Mouse (Mus musculus): ENCODE measurements at regions not wholly inside any gene's neighbourhood (a gene's known extent, or its start where the extent isn't known, plus 50 kb on each side); places are given as distances from the start of the nearest gene placed in this dataset.

DNA sequence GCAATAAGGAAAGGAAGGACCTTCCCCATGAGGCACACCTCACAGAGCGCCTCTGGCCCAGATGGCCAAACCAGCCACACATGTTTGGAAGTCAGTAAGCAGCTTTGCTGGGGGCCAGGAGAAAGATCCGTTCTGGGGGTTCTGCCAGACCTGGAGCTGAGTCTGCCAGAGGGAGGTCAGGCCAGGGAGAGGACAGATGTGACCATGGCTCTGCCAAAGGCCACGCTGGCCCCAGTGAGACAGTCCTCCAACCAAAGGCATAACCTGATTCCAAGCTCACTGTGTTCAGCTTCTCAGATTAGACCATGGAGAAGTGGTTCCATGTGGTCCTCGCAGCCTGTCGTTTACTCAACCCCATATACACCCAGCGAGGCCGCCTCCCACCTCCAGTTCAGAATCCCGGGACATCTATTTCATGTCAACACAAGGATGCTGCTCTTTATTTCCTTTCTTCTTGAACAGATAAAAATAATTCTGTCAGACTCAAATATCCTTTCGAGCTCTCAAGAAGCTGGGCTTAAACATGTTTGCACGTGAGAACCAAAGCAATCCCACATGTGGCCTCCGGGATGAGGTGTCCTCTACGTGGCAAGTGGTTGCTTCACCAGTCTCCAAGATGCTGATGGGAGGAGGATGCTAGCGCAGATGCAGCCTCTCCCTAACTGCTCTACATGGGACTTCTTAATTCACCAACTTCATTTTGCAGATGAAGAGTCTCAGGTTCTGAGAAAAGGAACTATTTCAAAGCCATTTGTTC is 130.1 kb upstream of the Usp24 start:
- WGBS = 80% methylated on average over 13 of the region's 13 CpGs
- no peaks in the 10 kb centered on the region for H3K36me3 ChIP-seq
- H3K27me3 ChIP-seq (replicated peaks) = no peaks in the 10 kb centered on the region
- no peak overlapping the region for H3K4me2 ChIP-seq
- peaks cover 6% of the 10 kb centered on the region; the same call in 1 of the 2 replicates for H3K9me3 ChIP-seq
- no peak overlapping the region for H3K27ac ChIP-seq (replicated peaks)
- H3K9ac ChIP-seq = no peak overlapping the region
- H3K4me1 ChIP-seq = no peaks in the 10 kb centered on the region
- H3K4me3 ChIP-seq = no peak overlapping the region
- no peak for ATAC-seq (ENCODE audit: extremely low read depth, insufficient number of reproducible peaks, low FRiP score, low TSS enrichment)

DNA sequence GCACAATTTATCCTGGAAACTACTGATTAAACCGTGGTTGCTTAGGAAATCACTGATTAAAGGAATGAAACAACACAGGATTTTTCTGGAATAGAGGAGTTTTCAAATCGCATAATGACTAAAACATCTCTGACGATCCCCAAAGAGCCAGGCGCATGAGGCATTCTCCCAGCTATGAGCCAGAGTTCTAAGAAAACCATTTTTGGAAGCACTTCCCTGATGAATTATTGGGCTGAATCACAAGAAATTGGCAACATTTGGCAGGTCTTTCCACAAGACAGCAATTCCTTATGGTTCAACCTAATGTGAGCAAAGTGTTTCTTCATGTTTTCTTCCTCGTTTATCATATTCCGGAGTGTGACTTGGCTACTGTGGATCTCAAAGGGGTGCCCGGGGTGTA is 129.3 kb upstream of the Usp24 start:
- ATAC-seq (ENCODE audit: extremely low read depth, insufficient number of reproducible peaks, low FRiP score, low TSS enrichment) = no peak
- H3K9me3 ChIP-seq = peaks cover 6% of the 10 kb centered on the region; the same call in 1 of the 2 replicates
- no peaks in the 10 kb centered on the region for H3K4me1 ChIP-seq
- no peaks in the 10 kb centered on the region for H3K27me3 ChIP-seq (replicated peaks)
- 73% methylated on average over 7 of the region's 7 CpGs for WGBS
- H3K4me2 ChIP-seq = no peak overlapping the region
- no peaks in the 10 kb centered on the region for H3K36me3 ChIP-seq
- no peak overlapping the region for H3K27ac ChIP-seq (replicated peaks)
- H3K4me3 ChIP-seq = no peak overlapping the region
- H3K9ac ChIP-seq = no peak overlapping the region

DNA sequence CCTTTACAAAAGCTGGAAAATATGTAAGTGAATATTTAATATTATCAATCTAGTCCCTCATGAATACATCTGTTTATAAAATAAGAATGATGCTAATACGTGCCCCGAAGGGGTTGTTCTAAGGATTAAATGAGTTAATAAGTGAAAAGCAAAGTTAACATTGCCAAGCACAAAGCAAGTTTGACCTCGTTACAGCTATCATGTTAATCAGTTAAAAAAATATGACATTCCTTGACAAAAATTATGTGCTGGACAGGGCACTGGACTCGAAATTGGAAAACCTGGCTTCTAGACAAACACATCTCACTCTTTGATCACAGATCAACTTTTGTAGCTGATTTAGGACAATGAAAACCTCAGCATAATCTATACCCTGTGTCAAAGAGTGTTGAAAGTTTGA is 125.8 kb upstream of the Usp24 start:
- no peaks in the 10 kb centered on the region for H3K27me3 ChIP-seq (replicated peaks)
- WGBS = 67% methylated on average over 4 of the region's 4 CpGs
- peaks cover 20% of the 10 kb centered on the region for H3K4me1 ChIP-seq
- no peak overlapping the region for H3K9ac ChIP-seq
- H3K36me3 ChIP-seq = no peaks in the 10 kb centered on the region
- no peak overlapping the region for H3K4me2 ChIP-seq
- H3K9me3 ChIP-seq = no peaks in the 10 kb centered on the region
- no peak overlapping the region for H3K4me3 ChIP-seq
- ATAC-seq (ENCODE audit: extremely low read depth, insufficient number of reproducible peaks, low FRiP score, low TSS enrichment) = no peak
- H3K27ac ChIP-seq (replicated peaks) = no peak overlapping the region

DNA sequence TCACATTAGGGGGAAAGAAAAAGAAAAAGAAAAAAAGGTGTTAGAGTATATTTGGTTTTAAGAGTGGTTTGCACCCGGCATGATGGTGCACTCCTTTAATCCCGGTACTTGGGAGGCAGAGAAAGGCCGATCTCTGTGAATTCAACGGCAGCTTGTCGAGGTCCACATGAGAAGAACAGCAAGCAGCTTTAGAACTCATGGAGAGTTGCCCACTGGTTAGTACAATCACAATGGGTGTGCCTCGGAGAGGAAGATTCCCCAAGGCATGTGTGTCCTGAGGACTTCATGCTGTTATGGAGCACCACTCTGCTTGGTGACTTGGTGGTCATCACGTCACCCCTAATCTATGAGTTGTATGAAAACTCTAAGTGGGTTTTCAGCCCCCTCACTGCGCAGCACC is 124.7 kb upstream of the Usp24 start:
- peaks cover 23% of the 10 kb centered on the region for H3K4me1 ChIP-seq
- no peaks in the 10 kb centered on the region for H3K9me3 ChIP-seq
- ATAC-seq (ENCODE audit: extremely low read depth, insufficient number of reproducible peaks, low FRiP score, low TSS enrichment) = no peak
- no peak overlapping the region for H3K4me2 ChIP-seq
- H3K36me3 ChIP-seq = no peaks in the 10 kb centered on the region
- 79% methylated on average over 8 of the region's 8 CpGs for WGBS
- H3K4me3 ChIP-seq = no peak overlapping the region
- H3K27me3 ChIP-seq (replicated peaks) = no peaks in the 10 kb centered on the region
- no peak overlapping the region for H3K9ac ChIP-seq
- H3K27ac ChIP-seq (replicated peaks) = no peak overlapping the region

DNA sequence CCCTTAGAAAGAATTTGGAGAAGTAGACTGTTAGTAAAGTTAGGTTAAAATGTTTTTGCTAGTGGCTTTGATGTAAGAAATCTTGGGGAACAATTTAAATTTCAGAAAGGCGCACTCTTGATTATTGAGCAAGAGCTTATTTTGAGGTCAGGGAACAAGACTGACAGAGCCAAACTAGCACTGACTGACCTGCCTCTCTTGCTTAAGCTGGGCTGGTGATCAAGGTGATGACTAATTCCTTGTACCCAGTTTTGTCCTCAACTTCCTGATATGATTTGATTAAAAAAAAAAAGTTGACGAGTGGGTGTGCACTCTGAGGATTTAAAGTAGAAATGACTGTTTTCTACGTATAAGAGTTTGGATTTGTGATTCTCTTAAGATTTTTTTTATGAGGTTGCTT is 124.2 kb upstream of the Usp24 start:
- no peak for ATAC-seq (ENCODE audit: extremely low read depth, insufficient number of reproducible peaks, low FRiP score, low TSS enrichment)
- no peaks in the 10 kb centered on the region for H3K9me3 ChIP-seq
- H3K4me3 ChIP-seq = no peak overlapping the region
- 83% methylated on average over 3 of the region's 3 CpGs for WGBS
- H3K36me3 ChIP-seq = no peaks in the 10 kb centered on the region
- H3K4me1 ChIP-seq = peaks cover 23% of the 10 kb centered on the region
- no peak overlapping the region for H3K4me2 ChIP-seq
- no peaks in the 10 kb centered on the region for H3K27me3 ChIP-seq (replicated peaks)
- H3K27ac ChIP-seq (replicated peaks) = no peak overlapping the region
- H3K9ac ChIP-seq = no peak overlapping the region

DNA sequence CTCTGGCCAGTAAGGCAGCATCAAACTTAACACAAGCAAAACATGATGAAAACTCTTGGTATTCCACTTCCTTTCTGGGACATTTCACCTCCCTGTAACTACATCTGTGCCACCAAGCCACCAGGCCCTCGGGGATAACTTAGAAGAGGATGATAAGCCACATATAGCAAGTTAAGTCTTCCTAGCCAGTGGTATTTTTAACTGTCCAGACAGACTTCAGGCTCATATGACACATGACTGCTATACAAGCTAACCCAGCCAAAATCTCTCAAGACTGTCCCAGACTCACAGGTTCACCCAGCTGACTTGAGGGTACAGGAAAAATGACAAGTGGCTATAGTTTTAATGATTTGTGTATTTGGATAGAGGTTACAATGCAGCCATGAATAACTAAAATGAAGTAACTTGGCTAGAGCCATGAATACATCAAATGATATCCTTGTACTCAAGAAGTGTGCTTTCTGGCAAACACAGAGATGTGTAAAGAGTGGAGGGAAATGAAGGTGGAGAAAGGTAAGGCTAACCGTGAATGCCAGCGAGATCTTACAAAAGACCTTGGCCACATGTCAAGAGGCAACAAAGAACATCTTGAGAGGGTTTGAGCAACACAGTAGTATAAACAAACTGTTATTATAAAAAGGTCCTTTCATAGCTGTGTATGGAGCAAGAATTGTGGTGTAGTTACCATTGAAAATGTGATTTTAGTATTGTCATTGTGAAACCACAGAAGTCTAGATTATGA is 122.6 kb upstream of the Usp24 start:
- no peak for ATAC-seq (ENCODE audit: extremely low read depth, insufficient number of reproducible peaks, low FRiP score, low TSS enrichment)
- no peaks in the 10 kb centered on the region for H3K9me3 ChIP-seq
- peak overlapping the region; percentile 54; the same call in 1 of the 2 replicates for H3K27ac ChIP-seq (replicated peaks)
- H3K4me2 ChIP-seq = no peak overlapping the region
- no peaks in the 10 kb centered on the region for H3K27me3 ChIP-seq (replicated peaks)
- 64% methylated on average over 3 of the region's 3 CpGs for WGBS
- H3K4me1 ChIP-seq = peaks cover 23% of the 10 kb centered on the region
- H3K36me3 ChIP-seq = no peaks in the 10 kb centered on the region
- no peak overlapping the region for H3K4me3 ChIP-seq
- H3K9ac ChIP-seq = no peak overlapping the region

DNA sequence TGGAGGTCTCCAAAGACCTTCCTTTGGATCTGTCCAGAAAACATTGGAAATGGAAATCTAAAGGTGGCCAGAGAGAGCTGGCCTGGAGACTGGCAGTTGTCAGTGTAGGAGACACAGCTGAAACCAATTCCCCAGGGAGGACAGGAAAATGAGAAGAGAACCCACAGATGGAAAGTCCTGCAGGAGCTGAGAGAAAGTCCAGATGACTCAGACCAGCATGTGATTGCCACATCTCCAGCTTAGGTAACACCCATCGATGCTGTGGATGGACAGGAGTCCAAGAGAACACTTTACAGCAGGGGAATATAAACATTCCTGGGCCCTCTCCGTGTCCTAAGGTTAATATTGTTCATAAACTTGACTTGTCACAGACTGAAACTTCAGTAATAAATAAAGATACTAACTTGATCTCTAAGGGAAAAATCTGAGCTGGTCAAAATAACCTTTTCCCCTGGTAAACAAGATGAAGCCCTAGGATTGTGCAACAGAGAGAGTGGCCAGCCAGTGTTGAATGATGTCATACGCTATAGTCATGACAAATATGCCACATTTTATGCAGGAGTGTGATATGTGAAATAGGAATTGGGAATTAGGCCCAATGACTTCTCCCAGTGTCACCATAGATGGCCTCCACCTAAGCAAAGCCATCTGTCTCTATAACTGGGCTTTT is 120.4 kb upstream of the Usp24 start:
- Histone ChIP-seq H3K9me3 (no peaks in the 10 kb centered on the region), H3K27ac (replicated peaks) (no peak overlapping the region), H3K9ac (no peak overlapping the region), H3K4me3 (no peak overlapping the region), H3K4me2 (no peak overlapping the region), H3K4me1 (peaks cover 35% of the 10 kb centered on the region), H3K27me3 (replicated peaks) (no peaks in the 10 kb centered on the region), H3K36me3 (no peaks in the 10 kb centered on the region)
- WGBS = 64% methylated on average over 3 of the region's 3 CpGs
- no peak for ATAC-seq (ENCODE audit: extremely low read depth, insufficient number of reproducible peaks, low FRiP score, low TSS enrichment)

DNA sequence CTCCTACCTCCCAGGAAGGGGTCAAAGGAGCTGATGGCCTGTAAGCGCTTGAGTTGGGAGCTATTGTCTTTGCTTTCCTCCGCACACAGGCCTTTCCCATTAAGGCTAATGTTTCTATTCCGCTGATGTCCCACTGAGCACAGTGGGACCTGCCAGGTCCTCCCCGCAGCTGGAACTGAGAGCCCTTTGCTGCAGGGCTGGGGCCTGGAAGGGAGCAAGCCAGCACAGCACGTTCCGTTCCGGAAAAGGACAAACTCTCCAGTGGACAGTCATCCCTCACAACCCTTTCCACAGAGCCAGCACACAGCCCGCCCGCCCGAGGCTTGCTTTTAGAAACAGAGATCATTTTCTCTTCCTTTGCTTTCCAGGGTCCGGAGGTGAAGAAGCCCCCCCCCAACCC is 116.2 kb upstream of the Usp24 start:
- Histone ChIP-seq H3K4me2 (peak overlapping the region; percentile 53), H3K9ac (peak overlapping the region; percentile 62), H3K36me3 (no peaks in the 10 kb centered on the region), H3K4me3 (no peak overlapping the region), H3K27ac (replicated peaks) (peak overlapping the region; percentile 73), H3K9me3 (no peaks in the 10 kb centered on the region), H3K27me3 (replicated peaks) (no peaks in the 10 kb centered on the region), H3K4me1 (peaks cover 25% of the 10 kb centered on the region)
- 15% methylated on average over 11 of the region's 11 CpGs for WGBS
- no peak for ATAC-seq (ENCODE audit: extremely low read depth, insufficient number of reproducible peaks, low FRiP score, low TSS enrichment)

DNA sequence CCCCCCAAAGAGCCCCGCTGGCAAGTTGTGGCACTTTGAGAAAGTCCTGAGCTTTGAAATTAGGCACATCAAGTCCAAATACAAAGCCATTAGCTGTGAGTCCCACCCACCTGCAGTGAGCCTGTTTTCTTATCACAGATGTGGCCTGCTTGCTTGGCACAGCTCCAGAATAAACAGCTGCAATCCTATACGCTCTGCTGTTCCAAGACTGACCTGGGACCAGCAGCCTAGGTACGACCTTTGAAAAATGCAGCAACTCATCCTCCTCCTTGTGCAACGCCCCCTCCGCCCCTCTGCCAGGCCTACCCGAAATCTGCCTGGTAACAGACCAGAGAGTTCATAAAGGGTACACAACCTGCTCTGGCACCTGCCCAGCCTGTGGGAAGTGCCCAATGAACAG is 115.8 kb upstream of the Usp24 start:
- Histone ChIP-seq H3K4me2 (peak overlapping the region; percentile 53), H3K9me3 (no peaks in the 10 kb centered on the region), H3K27ac (replicated peaks) (peak overlapping the region; percentile 73), H3K4me1 (peaks cover 21% of the 10 kb centered on the region), H3K9ac (peak overlapping the region; percentile 62), H3K27me3 (replicated peaks) (no peaks in the 10 kb centered on the region), H3K4me3 (no peak overlapping the region), H3K36me3 (no peaks in the 10 kb centered on the region)
- WGBS = 33% methylated on average over 6 of the region's 6 CpGs
- no peak for ATAC-seq (ENCODE audit: extremely low read depth, insufficient number of reproducible peaks, low FRiP score, low TSS enrichment)

DNA sequence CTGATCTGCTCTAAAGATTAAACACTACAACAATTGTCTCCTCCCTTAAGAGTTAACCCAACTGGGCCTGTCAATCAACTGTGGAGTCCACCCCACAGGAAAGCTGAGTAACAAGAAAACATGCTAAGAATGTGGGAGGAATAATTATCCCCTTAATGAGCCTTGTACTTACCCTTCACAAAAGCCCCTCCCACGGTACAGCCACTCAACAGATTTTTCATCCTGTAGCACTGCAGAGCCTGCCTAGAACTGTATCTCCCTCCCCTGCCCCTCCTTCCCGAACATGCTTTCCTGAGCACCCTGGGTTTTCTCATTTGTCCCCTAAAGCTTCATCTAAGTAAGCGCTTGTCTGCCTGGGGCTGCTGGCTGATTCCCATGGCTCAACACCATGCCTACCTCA is 113.5 kb upstream of the Usp24 start:
- H3K36me3 ChIP-seq = no peaks in the 10 kb centered on the region
- H3K4me2 ChIP-seq = no peak overlapping the region
- no peaks in the 10 kb centered on the region for H3K9me3 ChIP-seq
- peaks cover 31% of the 10 kb centered on the region for H3K4me1 ChIP-seq
- H3K9ac ChIP-seq = no peak overlapping the region
- no peak for ATAC-seq (ENCODE audit: extremely low read depth, insufficient number of reproducible peaks, low FRiP score, low TSS enrichment)
- 53% methylated on average over 3 of the region's 3 CpGs for WGBS
- H3K27ac ChIP-seq (replicated peaks) = no peak overlapping the region
- no peaks in the 10 kb centered on the region for H3K27me3 ChIP-seq (replicated peaks)
- H3K4me3 ChIP-seq = no peak overlapping the region

DNA sequence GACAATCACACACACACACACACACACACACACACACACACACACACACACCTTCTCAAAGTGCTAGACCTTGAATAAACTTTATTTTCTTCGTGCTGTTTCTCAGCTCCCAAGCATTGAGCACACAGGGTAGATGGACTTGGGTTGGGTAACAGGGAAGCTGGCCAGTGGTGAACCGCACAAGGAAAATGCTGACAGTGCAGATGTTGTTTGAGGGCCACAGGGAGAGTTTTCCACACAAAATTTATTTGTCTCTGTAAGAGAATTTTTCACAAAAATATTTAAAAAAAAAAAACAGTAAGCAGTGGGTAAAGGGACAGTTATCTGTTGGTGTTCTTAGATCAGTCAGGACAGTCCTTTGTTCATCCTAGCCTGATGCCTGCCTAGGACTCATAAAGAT is 110.8 kb upstream of the Usp24 start:
- no peak overlapping the region for H3K9ac ChIP-seq
- no peak for ATAC-seq (ENCODE audit: extremely low read depth, insufficient number of reproducible peaks, low FRiP score, low TSS enrichment)
- H3K9me3 ChIP-seq = no peaks in the 10 kb centered on the region
- H3K4me1 ChIP-seq = peaks cover 22% of the 10 kb centered on the region
- H3K4me3 ChIP-seq = no peak overlapping the region
- H3K4me2 ChIP-seq = no peak overlapping the region
- no peaks in the 10 kb centered on the region for H3K27me3 ChIP-seq (replicated peaks)
- 80% methylated on average over 2 of the region's 2 CpGs for WGBS
- H3K27ac ChIP-seq (replicated peaks) = no peak overlapping the region
- no peaks in the 10 kb centered on the region for H3K36me3 ChIP-seq
